Mouse (Mus musculus): ENCODE data around the gene Adamts8. TPM values are rescaled to one million over a fixed set of nuclear protein-coding genes. Genes with fewer than 3 reads are reported as not detected.

Gene Adamts8
- polyA plus RNA-seq, 1 experiment from 2014 or later, result 1.7 TPM

DNA sequence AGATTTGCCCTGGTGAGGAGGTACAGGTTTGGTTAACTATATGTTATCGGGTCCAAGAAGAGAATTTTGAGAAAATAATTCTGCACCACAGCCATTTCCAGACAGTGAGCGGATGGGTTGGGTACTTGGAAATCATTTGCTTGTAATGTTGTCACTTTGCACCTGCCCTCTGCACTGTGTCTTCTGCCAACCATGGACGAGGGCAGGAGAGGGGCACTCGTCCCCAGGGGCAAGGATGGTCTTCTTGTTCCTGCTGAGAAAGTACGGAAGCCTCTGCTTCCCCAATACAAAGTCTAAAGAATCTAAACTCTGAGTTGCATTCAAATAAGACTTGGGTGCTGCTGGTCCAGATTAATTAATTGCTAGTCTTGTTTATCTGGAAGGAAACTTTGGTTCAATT, 33.4 kb upstream of the Adamts8 start:
- H3K36me3 ChIP-seq, result peaks cover 42% of the 10 kb centered on the region
- H3K4me2 ChIP-seq, result no peak overlapping the region
- no peaks in the 10 kb centered on the region for H3K9me3 ChIP-seq
- 85% methylated on average over 5 of the region's 5 CpGs for WGBS
- H3K4me1 ChIP-seq (replicated peaks), result no peaks in the 10 kb centered on the region
- no peak overlapping the region for H3K27ac ChIP-seq
- H3K9ac ChIP-seq (replicated peaks), result no peak overlapping the region
- H3K27me3 ChIP-seq, result no peaks in the 10 kb centered on the region
- H3K4me3 ChIP-seq (replicated peaks), result no peak overlapping the region
- ATAC-seq (ENCODE audit: insufficient number of reproducible peaks, insufficient read depth, low FRiP score, low TSS enrichment, low read depth), result no peak

GRCm38 (mm10) chr9:30910491-30910890, 31.9 kb upstream of the Adamts8 start:
- Histone ChIP-seq H3K4me3 (replicated peaks) (no peak overlapping the region), H3K4me1 (replicated peaks) (peaks cover 7% of the 10 kb centered on the region; the same call in 1 of the 2 replicates), H3K9ac (replicated peaks) (no peak overlapping the region), H3K4me2 (no peak overlapping the region), H3K9me3 (no peaks in the 10 kb centered on the region), H3K36me3 (peaks cover 32% of the 10 kb centered on the region), H3K27me3 (peaks cover 2% of the 10 kb centered on the region; the same call in 1 of the 2 replicates), H3K27ac (no peak overlapping the region)
- WGBS, result 89% methylated on average over 5 of the region's 5 CpGs
- ATAC-seq (ENCODE audit: insufficient number of reproducible peaks, insufficient read depth, low FRiP score, low TSS enrichment, low read depth), result no peak

DNA sequence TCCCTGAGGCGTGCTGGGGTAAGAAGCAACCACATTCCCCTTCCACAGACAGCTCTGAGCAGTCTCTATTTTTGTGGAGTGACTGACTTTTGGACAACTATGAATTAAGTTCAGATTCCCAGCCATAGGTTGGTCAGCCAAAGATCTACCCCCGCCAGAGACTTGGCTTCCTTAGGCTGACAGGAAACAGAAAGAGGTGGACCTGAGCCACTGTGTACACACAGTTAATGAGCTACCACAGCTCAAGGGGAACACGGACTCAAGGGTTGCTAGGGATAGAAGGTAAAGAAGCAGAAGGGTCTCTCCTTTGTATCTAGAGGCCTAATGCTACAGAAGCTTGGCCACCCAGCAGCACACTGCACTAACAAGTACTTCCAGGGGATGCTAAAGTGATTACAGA, 30.2 kb upstream of the Adamts8 start:
- Histone ChIP-seq H3K9ac (replicated peaks) (no peak overlapping the region), H3K27ac (no peak overlapping the region), H3K4me1 (replicated peaks) (peaks cover 7% of the 10 kb centered on the region; the same call in 1 of the 2 replicates), H3K4me2 (no peak overlapping the region), H3K9me3 (no peaks in the 10 kb centered on the region), H3K4me3 (replicated peaks) (no peak overlapping the region), H3K36me3 (peaks cover 32% of the 10 kb centered on the region), H3K27me3 (peaks cover 2% of the 10 kb centered on the region; the same call in 1 of the 2 replicates)
- WGBS, result 74% methylated on average over 3 of the region's 3 CpGs
- no peak for ATAC-seq (ENCODE audit: insufficient number of reproducible peaks, insufficient read depth, low FRiP score, low TSS enrichment, low read depth)

DNA sequence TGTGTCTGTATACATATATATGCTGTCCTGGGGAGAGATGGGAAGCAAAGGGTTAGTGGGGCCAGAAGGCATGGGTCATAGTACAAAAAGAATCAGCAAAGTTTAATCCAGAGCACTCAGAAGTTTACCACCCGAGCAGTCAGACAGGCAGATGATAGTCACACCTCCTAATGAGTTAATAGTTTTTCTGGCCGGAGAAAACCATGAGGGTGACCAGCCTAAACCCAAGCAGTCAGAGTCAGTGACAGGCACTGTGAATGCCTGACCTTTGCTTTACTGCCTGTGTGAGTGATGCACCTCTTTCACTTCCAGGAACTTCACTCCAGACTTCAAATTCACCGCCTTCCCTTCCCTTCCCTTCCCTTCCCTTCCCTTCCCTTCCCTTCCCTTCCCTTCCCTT, 28.9 kb upstream of the Adamts8 start:
- H3K4me1 ChIP-seq (replicated peaks), result peaks cover 10% of the 10 kb centered on the region
- peaks cover 2% of the 10 kb centered on the region; the same call in 1 of the 2 replicates for H3K27me3 ChIP-seq
- H3K36me3 ChIP-seq, result peaks cover 21% of the 10 kb centered on the region
- H3K4me2 ChIP-seq, result no peak overlapping the region
- H3K9me3 ChIP-seq, result no peaks in the 10 kb centered on the region
- no peak for ATAC-seq (ENCODE audit: insufficient number of reproducible peaks, insufficient read depth, low FRiP score, low TSS enrichment, low read depth)
- H3K27ac ChIP-seq, result no peak overlapping the region
- 43% methylated on average over 3 of the region's 3 CpGs for WGBS
- no peak overlapping the region for H3K9ac ChIP-seq (replicated peaks)
- no peak overlapping the region for H3K4me3 ChIP-seq (replicated peaks)

DNA sequence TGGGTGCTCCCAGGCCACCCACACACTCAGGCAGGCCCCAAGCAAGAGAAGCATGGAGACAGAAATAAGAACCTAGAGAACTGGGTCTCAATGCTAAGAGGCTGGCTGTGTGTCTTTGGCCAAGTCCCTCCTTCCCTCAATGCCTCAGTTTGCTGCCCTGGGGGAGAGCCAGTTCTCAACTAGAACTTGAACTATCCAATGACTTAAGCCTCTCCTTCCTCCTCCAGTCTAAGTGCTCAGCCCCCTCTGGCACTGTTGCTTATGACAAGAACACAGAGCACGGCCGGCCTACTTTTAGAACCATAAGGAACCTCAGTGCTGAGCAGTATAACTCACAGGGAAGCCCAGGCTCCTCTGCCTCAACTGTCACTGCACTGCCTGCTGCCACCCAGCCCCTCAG, 28.1 kb upstream of the Adamts8 start:
- no peak for ATAC-seq (ENCODE audit: insufficient number of reproducible peaks, insufficient read depth, low FRiP score, low TSS enrichment, low read depth)
- WGBS, result 95% methylated on average over 2 of the region's 2 CpGs
- peaks cover 2% of the 10 kb centered on the region; the same call in 1 of the 2 replicates for H3K27me3 ChIP-seq
- H3K9me3 ChIP-seq, result no peaks in the 10 kb centered on the region
- no peak overlapping the region for H3K4me2 ChIP-seq
- H3K4me1 ChIP-seq (replicated peaks), result peaks cover 18% of the 10 kb centered on the region
- no peak overlapping the region for H3K27ac ChIP-seq
- H3K36me3 ChIP-seq, result peaks cover 18% of the 10 kb centered on the region
- no peak overlapping the region for H3K9ac ChIP-seq (replicated peaks)
- H3K4me3 ChIP-seq (replicated peaks), result no peak overlapping the region

- Histone ChIP-seq H3K4me2 (no peak overlapping the region; the same call in 1 of the 2 replicates), H3K27ac (no peak overlapping the region), H3K4me3 (replicated peaks) (no peak overlapping the region), H3K4me1 (replicated peaks) (peaks cover 25% of the 10 kb centered on the region), H3K9ac (replicated peaks) (no peak overlapping the region), H3K9me3 (no peaks in the 10 kb centered on the region), H3K36me3 (peaks cover 3% of the 10 kb centered on the region; the same call in 1 of the 2 replicates), H3K27me3 (peaks cover 14% of the 10 kb centered on the region)
- WGBS, result 85% methylated on average over 6 of the region's 6 CpGs
- ATAC-seq (ENCODE audit: insufficient number of reproducible peaks, insufficient read depth, low FRiP score, low TSS enrichment, low read depth), result no peak
Measured at GRCm38 (mm10) chr9:30916266-30916968, 25.9 kb upstream of the Adamts8 start.

DNA sequence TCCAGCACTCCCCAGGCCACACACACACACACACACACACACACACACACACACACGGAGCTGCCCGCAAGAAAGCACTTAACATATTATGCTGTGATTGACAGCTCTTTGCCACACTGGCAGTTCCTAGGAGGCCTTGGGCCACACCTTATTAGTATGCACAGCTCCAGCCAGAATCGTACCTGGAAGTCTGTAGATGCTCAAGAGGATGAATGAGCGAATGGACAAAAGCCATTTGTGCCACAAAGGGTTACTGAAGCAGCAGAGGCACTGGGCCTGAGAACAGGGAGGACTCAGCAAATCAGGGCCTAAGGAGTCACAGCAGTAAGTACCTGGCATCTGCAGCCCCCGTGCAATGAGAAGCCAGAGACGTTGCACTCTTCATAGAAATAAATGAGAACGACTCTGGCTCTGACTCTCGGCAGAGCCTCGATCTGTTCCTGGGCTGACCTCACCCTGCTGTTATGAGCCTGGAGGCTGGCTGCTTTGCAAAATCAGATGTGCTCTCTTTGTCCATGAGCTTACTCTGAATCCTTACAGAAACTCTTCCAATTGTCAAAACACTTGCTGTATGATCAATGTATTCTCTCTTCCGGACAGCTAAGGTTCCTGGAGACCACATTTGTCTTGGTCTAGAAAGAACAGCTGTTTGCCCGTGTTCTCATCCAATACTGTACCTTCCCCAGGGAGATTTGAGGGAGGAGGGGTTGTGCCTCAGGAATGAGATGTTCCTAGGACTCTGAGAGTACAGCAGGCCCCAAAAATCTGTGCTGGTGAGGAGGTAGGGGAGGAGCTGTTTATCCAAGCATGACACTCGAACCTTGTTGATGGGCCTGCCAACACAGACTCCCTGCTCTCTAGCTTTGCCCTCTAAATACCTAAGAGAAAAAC, 23.7 kb upstream of the Adamts8 start:
- WGBS, result 50% methylated on average over 12 of the region's 12 CpGs
- H3K27ac ChIP-seq, result peak overlapping the region; percentile 41; the same call in 1 of the 2 replicates
- peak overlapping the region; percentile 62 for H3K4me3 ChIP-seq (replicated peaks)
- no peak for ATAC-seq (ENCODE audit: insufficient number of reproducible peaks, insufficient read depth, low FRiP score, low TSS enrichment, low read depth)
- no peaks in the 10 kb centered on the region for H3K36me3 ChIP-seq
- H3K9ac ChIP-seq (replicated peaks), result no peak overlapping the region
- peaks cover 34% of the 10 kb centered on the region for H3K27me3 ChIP-seq
- H3K9me3 ChIP-seq, result no peaks in the 10 kb centered on the region
- peak overlapping the region; percentile 91 for H3K4me2 ChIP-seq
- H3K4me1 ChIP-seq (replicated peaks), result peaks cover 33% of the 10 kb centered on the region

- Histone ChIP-seq H3K4me2 (peak overlapping the region; percentile 91), H3K4me1 (replicated peaks) (peaks cover 30% of the 10 kb centered on the region)
Measured at GRCm38 (mm10) chr9:30919686-30920085, 22.7 kb upstream of the Adamts8 start.

DNA sequence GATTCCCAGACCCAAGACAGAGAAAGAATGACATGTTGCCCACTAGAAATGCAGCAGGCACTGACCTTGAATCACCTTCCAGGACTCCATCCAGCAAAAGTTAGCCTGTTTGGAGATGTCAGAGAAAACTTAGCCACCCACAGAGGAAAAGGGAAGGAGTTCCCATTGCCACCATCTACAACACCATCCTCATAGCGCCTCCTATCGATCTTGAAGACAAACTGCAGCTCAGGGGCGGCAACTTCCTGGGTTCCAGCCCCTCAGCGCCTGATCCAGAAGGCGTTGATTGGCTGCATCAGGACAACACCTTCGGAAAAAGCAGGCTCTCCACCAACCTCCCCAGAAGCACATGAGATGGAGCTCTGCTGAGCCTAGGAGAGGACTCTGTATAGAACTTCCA, 21.6 kb upstream of the Adamts8 start:
- Histone ChIP-seq H3K4me3 (replicated peaks) (peak overlapping the region; percentile 62), H3K4me2 (peak overlapping the region; percentile 91), H3K36me3 (no peaks in the 10 kb centered on the region), H3K4me1 (replicated peaks) (peaks cover 26% of the 10 kb centered on the region), H3K9me3 (no peaks in the 10 kb centered on the region), H3K27me3 (peaks cover 32% of the 10 kb centered on the region), H3K27ac (no peak overlapping the region), H3K9ac (replicated peaks) (no peak overlapping the region)
- ATAC-seq (ENCODE audit: insufficient number of reproducible peaks, insufficient read depth, low FRiP score, low TSS enrichment, low read depth), result no peak
- 15% methylated on average over 6 of the region's 6 CpGs for WGBS

More at GRCm38 (mm10) chr9:30919686-30920085, 22.7 kb upstream of the Adamts8 start:
- WGBS, result 80% methylated on average over 9 of the region's 9 CpGs
- Histone ChIP-seq H3K9me3 (no peaks in the 10 kb centered on the region), H3K9ac (replicated peaks) (no peak overlapping the region), H3K27ac (peak overlapping the region; percentile 41; the same call in 1 of the 2 replicates), H3K36me3 (no peaks in the 10 kb centered on the region), H3K4me3 (replicated peaks) (peak overlapping the region; percentile 62), H3K27me3 (peaks cover 33% of the 10 kb centered on the region)
- ATAC-seq (ENCODE audit: insufficient number of reproducible peaks, insufficient read depth, low FRiP score, low TSS enrichment, low read depth), result no peak

DNA sequence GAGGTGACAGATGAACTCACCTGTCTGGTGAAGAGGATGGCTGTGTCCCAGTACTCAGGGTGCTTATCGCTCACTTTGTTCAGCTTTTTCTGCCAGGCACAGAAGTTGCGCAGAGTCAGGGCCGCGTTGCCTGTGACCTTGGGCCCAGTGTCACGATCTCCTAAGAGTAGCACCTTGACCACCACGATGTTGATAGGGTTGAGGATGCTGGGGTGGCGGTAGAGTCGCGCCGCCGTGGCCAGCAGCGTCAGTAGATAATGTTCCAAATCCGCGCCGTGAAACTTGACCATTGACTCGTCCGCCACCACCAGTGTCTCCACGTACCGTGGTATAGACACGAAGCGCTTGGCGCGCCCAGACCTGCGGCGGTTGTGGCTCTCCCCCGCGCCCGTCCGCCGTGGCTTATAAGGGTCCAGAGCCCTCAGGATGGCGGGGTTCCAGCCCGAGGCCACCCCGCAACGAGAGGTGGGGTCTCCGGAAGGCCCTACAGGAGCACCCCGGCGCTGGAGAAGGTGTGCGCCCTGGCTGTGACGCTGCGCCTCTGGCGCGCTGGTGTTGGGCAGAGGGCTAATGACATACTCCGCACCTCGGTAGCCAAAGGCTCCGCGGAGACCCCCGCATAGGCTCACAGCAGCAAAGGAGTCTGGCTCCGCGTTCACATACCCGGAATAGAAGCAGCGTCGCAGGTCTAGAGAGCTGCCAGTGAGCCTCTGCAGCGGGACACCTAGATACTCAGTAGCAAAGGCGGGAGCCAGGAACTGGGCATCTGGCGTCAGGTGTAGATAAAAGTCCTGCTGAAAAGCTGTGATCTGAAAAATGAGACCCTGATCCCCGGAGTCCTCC, 20.9 kb upstream of the Adamts8 start:
- Histone ChIP-seq H3K27me3 (peaks cover 32% of the 10 kb centered on the region), H3K9ac (replicated peaks) (peak overlapping the region; percentile 66), H3K27ac (peak overlapping the region; percentile 64; the same call in 1 of the 2 replicates), H3K36me3 (no peaks in the 10 kb centered on the region), H3K4me1 (replicated peaks) (peaks cover 26% of the 10 kb centered on the region), H3K9me3 (no peaks in the 10 kb centered on the region), H3K4me3 (replicated peaks) (peak overlapping the region; percentile 62), H3K4me2 (peak overlapping the region; percentile 91)
- ATAC-seq (ENCODE audit: insufficient number of reproducible peaks, insufficient read depth, low FRiP score, low TSS enrichment, low read depth), result 0 out of 2 replicates have a peak, but pooled peaks have one; percentile 20
- 5% methylated on average over 56 of the region's 56 CpGs for WGBS
